9 mouse cellular contexts compared by ENCODE assay signal in genomic region chr8:80688141-80688540, GRCm38 (mm10). TPM values are rescaled to one million over a fixed set of nuclear protein-coding genes. Genes with fewer than 3 reads are reported as not detected.
DNase-seq lines count a peak whose midpoint lies in the region; ATAC-seq and TF ChIP-seq lines count a peak whose summit lies in the region.
"Had no signal": no experiment of that assay in that cellular context is flagged by ENCODE, and none has a peak within 500 bp of the region (broad histone marks: within the 10 kb centered on the region; RNA-seq: fewer than 3 reads in every experiment).

No protein-coding gene starts in this region.

- intact Hi-C loops in heart, postnatal 10 days (cut with DNase I), result loop anchor here (1.0 to 5.0 kb wide), 3 partner anchors 195 to 956 kb away; partner anchors contain the start of gene Gypa

- peaks cover 9% of the 10 kb centered on the region; the same call in 1 of the 2 replicates for H3K4me1 ChIP-seq in E14TG2a.4 (replicated peaks; ENCODE audit: low read depth, low read length)
- no peaks in the 10 kb centered on the region for H3K4me1 ChIP-seq in embryonic facial prominence, embryonic 10.5 days
- no peaks in the 10 kb centered on the region for H3K4me1 ChIP-seq in lung, postnatal 0 days (ENCODE audit: insufficient read depth, low read depth, low read length)

- 0 out of 2 replicates have a peak, but pooled peaks have one; percentile 33 for ATAC-seq in lung, postnatal 0 days

- no peak overlapping the region for H3K9ac ChIP-seq in lung, postnatal 0 days (replicated peaks; ENCODE audit: low read depth)
- H3K9ac ChIP-seq: heart, embryonic 13.5 days had no signal

- TF ChIP-seq CTCF in E14TG2a.4 (conservative IDR thresholded peaks at IDR 0.05; ENCODE audit: low read length), result peak; percentile 41
- peak; percentile 80 for TF ChIP-seq CTCF in layer of hippocampus, adult 2 months (conservative IDR thresholded peaks at IDR 0.05)
- peak; percentile 76 for TF ChIP-seq CTCF in lung, postnatal 0 days (IDR thresholded peaks at IDR 0.05)

- no peak overlapping the region for H3K4me3 ChIP-seq in E14TG2a.4 (replicated peaks; ENCODE audit: low read length)
- H3K4me3 ChIP-seq in embryonic facial prominence, embryonic 10.5 days, result no peak overlapping the region
- H3K4me3 ChIP-seq in layer of hippocampus, adult 2 months, result no peak overlapping the region
- H3K4me3 ChIP-seq in lung, postnatal 0 days (ENCODE audit: low read depth, low read length), result no peak overlapping the region
- H3K4me3 ChIP-seq: heart, embryonic 13.5 days had no signal

- peak; percentile 82 to 84 for DNase-seq in adrenal gland, postnatal 36 days
- DNase-seq in embryonic facial prominence, embryonic 10.5 days (ENCODE audit: low spot score), result peak; percentile 66
- peak; percentile 72 to 81 for DNase-seq in heart, postnatal 10 days
- peak; percentile 43 to 49 for DNase-seq in layer of hippocampus, adult 2 months (ENCODE audit: low spot score in 2 of 2)
- DNase-seq in lung, postnatal 0 days (ENCODE audit: low spot score), result peak; percentile 65
- peak; percentile 49 for DNase-seq in right cerebral cortex, adult 18-20 months
- DNase-seq in urinary bladder, adult 2 months (ENCODE audit: low spot score), result peak; percentile 33

- H3K27ac ChIP-seq in embryonic facial prominence, embryonic 10.5 days (replicated peaks), result no peak overlapping the region
- H3K27ac ChIP-seq in layer of hippocampus, adult 2 months, result no peak overlapping the region
- H3K27ac ChIP-seq in lung, postnatal 0 days (ENCODE audit: low read length), result no peak overlapping the region
- H3K27ac ChIP-seq: heart, embryonic 13.5 days had no signal

- H3K27me3 ChIP-seq in E14TG2a.4 (ENCODE audit: insufficient read depth, low read length), result 0 out of 2 replicates have a peak, but pooled peaks cover 5% of the 10 kb centered on the region
- no peaks in the 10 kb centered on the region for H3K27me3 ChIP-seq in embryonic facial prominence, embryonic 10.5 days (replicated peaks; ENCODE audit: low read depth, poor library complexity, severe bottlenecking)
- no peaks in the 10 kb centered on the region for H3K27me3 ChIP-seq in lung, postnatal 0 days (replicated peaks; ENCODE audit: insufficient read depth, low read length)

- TF ChIP-seq EP300 in lung, postnatal 0 days (IDR thresholded peaks at IDR 0.05), result no peak

- H3K4me2 ChIP-seq in lung, postnatal 0 days (replicated peaks; ENCODE audit: low read depth, low read length), result no peak overlapping the region
- H3K4me2 ChIP-seq: heart, embryonic 13.5 days had no signal

- H3K36me3 ChIP-seq in E14TG2a.4 (ENCODE audit: insufficient read depth, low read length), result no peaks in the 10 kb centered on the region
- no peaks in the 10 kb centered on the region for H3K36me3 ChIP-seq in embryonic facial prominence, embryonic 10.5 days (replicated peaks)
- H3K36me3 ChIP-seq in lung, postnatal 0 days (ENCODE audit: insufficient read depth, low read length), result no peaks in the 10 kb centered on the region
- H3K36me3 ChIP-seq: heart, embryonic 13.5 days had no signal

- WGBS in embryonic facial prominence, embryonic 10.5 days, result 48% methylated on average over 4 of the region's 4 CpGs
- 30% methylated on average over 4 of the region's 4 CpGs for WGBS in lung, postnatal 0 days

- no peaks in the 10 kb centered on the region for H3K9me3 ChIP-seq in E14TG2a.4 (ENCODE audit: low read length)
- H3K9me3 ChIP-seq in embryonic facial prominence, embryonic 10.5 days, result no peaks in the 10 kb centered on the region
- no peaks in the 10 kb centered on the region for H3K9me3 ChIP-seq in lung, postnatal 0 days (ENCODE audit: low read length)
- H3K9me3 ChIP-seq: heart, embryonic 13.5 days had no signal

RNA-seq across cellular contexts. Expression of gene Smarca5, which starts 51.2 kb away (rescaled TPM):
- 10 to 100 TPM; 72.1 to 77.6 TPM for total RNA-seq in adrenal gland, postnatal 36 days (2021)
- polyA plus RNA-seq in embryonic facial prominence, embryonic 10.5 days (2016; fragmentation: Nextera tagmentation; extraction: Ambion mirVana), result 106 and 107 TPM in 2 replicates
- total RNA-seq in heart, postnatal 10 days (2021), result 10 to 100 TPM; 40.4 to 44.6 TPM
- 10 to 100 TPM; 58.5 to 59.3 TPM for total RNA-seq in layer of hippocampus, adult 2 months (2021)
- polyA plus RNA-seq in lung, postnatal 0 days (2015; fragmentation: Nextera tagmentation; extraction: Ambion mirVana), result 28.7 and 35.5 TPM in 2 replicates
- 14.7 and 17.2 TPM in 2 replicates for polyA plus RNA-seq in urinary bladder, adult 2 months (2012; rRNA removed)

Comparison
In these comparisons a context has a peak if more than half of its experiments do, and no peak if none do; other contexts are left out.
1. DNase-seq: peak in every context shown above with its lines; median percentile 83 in adrenal gland, postnatal 36 days; 76 in heart, postnatal 10 days; 66 in embryonic facial prominence, embryonic 10.5 days; 65 in lung, postnatal 0 days; 49 in right cerebral cortex, adult 18-20 months; 46 in layer of hippocampus, adult 2 months; 33 in urinary bladder, adult 2 months.